Mouse (Mus musculus): ENCODE measurements around the gene Prelid3b.

DNA sequence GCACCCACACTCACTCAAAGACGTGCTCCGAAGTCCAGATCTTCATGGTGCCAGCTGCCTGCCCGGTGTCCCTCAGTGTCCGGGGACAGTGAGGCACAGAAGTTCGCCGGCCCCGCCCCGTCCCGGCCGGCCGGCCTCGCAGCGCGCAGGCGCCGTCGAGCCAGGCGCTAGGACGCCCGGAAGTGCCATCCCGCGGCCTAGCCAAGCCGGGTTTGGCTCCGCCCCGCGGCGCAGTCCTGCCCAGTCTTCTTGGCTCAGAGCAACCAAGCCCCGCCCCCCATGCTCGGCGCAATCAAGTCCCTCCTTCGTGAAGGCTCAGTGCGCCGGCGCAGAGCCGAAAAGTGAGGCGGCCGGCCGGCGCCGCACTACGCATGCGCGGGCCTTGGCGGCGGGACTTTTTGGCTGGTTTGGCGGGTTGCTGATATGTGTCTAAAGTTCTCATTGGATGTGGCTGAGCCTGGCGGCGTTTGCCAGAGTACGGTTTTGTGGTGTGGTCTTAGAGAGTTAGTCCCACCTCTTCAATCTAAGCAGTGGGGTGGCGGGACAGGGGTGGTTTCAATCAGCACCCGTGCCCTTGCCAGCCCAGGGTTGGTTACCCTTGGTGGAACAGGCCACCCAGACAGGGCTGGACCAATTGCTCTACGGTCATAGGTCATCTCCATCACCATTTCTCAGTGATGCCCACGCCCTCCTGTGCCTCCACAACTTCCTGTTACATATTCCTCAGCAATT lies at the start of gene Prelid3b:
- TF ChIP-seq CTCF (IDR thresholded peaks at IDR 0.05) (no peak), EP300 (IDR thresholded peaks at IDR 0.05) (no peak)

All from lung, postnatal 0 days (tissue).